Mouse (Mus musculus) MEL (cell line): ENCODE results near the gene Olfr279. TPM values are rescaled to one million over a fixed set of nuclear protein-coding genes. Genes with fewer than 3 reads are reported as not detected.
A peak's percentile ranks its signal among the peaks of the same experiment; 100 is the strongest.
"Not testable (repeated sequence)": the region's sequence is repeated elsewhere in the genome, so short reads cannot be mapped to it uniquely, and the experiment has no call there.

Source experiments
- DNase-seq: peaks from one replicate; pipeline ENCODE4 v3.0.0; 2011; ENCODE audit warnings: low read depth, low spot score
- H3K27ac ChIP-seq: 2 replicates; pipeline ENCODE4 v1.5.1; 2012; ENCODE audit warnings: low read depth, mild to moderate bottlenecking, control low read depth, low read length, moderate library complexity; ENCODE audit not compliant: control insufficient read depth
- H3K27me3 ChIP-seq, 2 experiments: fragments of 150-350 bp in 1 of 2; sonication (generic) in 1 of 2; 2 replicates each; pipeline ENCODE4 v1.6.1; 2012; ENCODE audit warnings: low read length in 2 of 2, mild to moderate bottlenecking in 2 of 2, improper control_type of control experiment in 1 of 2, moderate library complexity in 1 of 2; ENCODE audit not compliant: insufficient read depth in 2 of 2, control insufficient read depth in 1 of 2
- H3K36me3 ChIP-seq, 2 experiments: 2 replicates each; pipeline ENCODE4 v1.6.1; 2012 to 2014; ENCODE audit warnings: low read length in 2 of 2, improper control_type of control experiment in 1 of 2, inconsistent platforms in 1 of 2, mild to moderate bottlenecking in 1 of 2; ENCODE audit not compliant: insufficient read depth in 2 of 2, control insufficient read depth in 1 of 2
- H3K4me1 ChIP-seq, 2 experiments: fragments of 150-350 bp in 1 of 2; sonication (generic) in 1 of 2; 2 replicates each; pipeline ENCODE4 v1.6.1; 2012; ENCODE audit warnings: low read length in 2 of 2, improper control_type of control experiment in 1 of 2, mild to moderate bottlenecking in 1 of 2; ENCODE audit not compliant: insufficient read depth in 2 of 2, control insufficient read depth in 1 of 2
- H3K4me3 ChIP-seq, 2 experiments: fragments of 150-350 bp in 1 of 2; sonication (generic) in 1 of 2; 2 replicates each; pipeline ENCODE4 v1.5.1; 2012; ENCODE audit warnings: low read depth in 2 of 2, low read length in 2 of 2, mild to moderate bottlenecking in 2 of 2, moderate library complexity in 2 of 2, control low read depth in 1 of 2, improper control_type of control experiment in 1 of 2; ENCODE audit not compliant: control insufficient read depth in 1 of 2, insufficient read depth in 1 of 2
- H3K79me2 ChIP-seq: 2 replicates; pipeline ENCODE4 v1.6.1; 2012; ENCODE audit warnings: mild to moderate bottlenecking, low read length, moderate library complexity; ENCODE audit not compliant: control insufficient read depth, poor library complexity, insufficient read depth
- H3K9ac ChIP-seq: 2 replicates; pipeline ENCODE4 v1.6.1; 2012; ENCODE audit warnings: low read depth, mild to moderate bottlenecking, control low read depth, low read length, moderate library complexity; ENCODE audit not compliant: control insufficient read depth, poor library complexity, severe bottlenecking
- H3K9me3 ChIP-seq: fragments of 150-350 bp; sonication (generic); replicated peaks from 2 replicates; pipeline ENCODE4 v1.6.1; 2012; ENCODE audit warnings: mild to moderate bottlenecking, low read length, improper control_type of control experiment, moderate library complexity; ENCODE audit not compliant: insufficient read depth
- BHLHE40 ChIP-seq: IDR thresholded peaks from 2 replicates; pipeline ENCODE4 v1.6.1; 2012; ENCODE audit warnings: low read depth, mild to moderate bottlenecking, inconsistent platforms, low read length, improper control_type of control experiment, borderline replicate concordance
- CHD2 ChIP-seq: IDR thresholded peaks from 2 replicates; pipeline ENCODE4 v1.6.1; 2011; ENCODE audit warnings: low read length, improper control_type of control experiment
- E2F4 ChIP-seq: IDR thresholded peaks from 2 replicates; pipeline ENCODE4 v1.6.1; 2011; ENCODE audit warnings: low read depth, low read length, improper control_type of control experiment, borderline replicate concordance
- ELF1 ChIP-seq: IDR thresholded peaks from 2 replicates; pipeline ENCODE4 v1.6.1; 2014; ENCODE audit warnings: low read depth, mild to moderate bottlenecking, inconsistent platforms, low read length, improper control_type of control experiment, moderate library complexity
- EP300 ChIP-seq, 2 experiments: IDR thresholded peaks; 2 replicates each; pipeline ENCODE4 v1.6.1; 2011; ENCODE audit warnings: improper control_type of control experiment in 2 of 2, low read length in 2 of 2, low read depth in 1 of 2, mild to moderate bottlenecking in 1 of 2
- ETS1 ChIP-seq: IDR thresholded peaks from 2 replicates; pipeline ENCODE4 v1.6.1; 2012; ENCODE audit warnings: low read depth, mild to moderate bottlenecking, inconsistent platforms, low read length, improper control_type of control experiment, moderate library complexity
- GATA1 ChIP-seq: IDR thresholded peaks from 2 replicates; pipeline ENCODE4 v1.6.1; 2011; ENCODE audit warnings: low read depth, low read length, improper control_type of control experiment
- HCFC1 ChIP-seq: IDR thresholded peaks from 2 replicates; pipeline ENCODE4 v1.6.1; 2012; ENCODE audit warnings: low read depth, mild to moderate bottlenecking, inconsistent platforms, low read length, improper control_type of control experiment, moderate library complexity
- JUND ChIP-seq: IDR thresholded peaks from 2 replicates; pipeline ENCODE4 v1.6.1; 2011; ENCODE audit warnings: low read depth, mild to moderate bottlenecking, improper control_type of control experiment, low read length
- MAX ChIP-seq: IDR thresholded peaks from 2 replicates; pipeline ENCODE4 v1.6.1; 2011; ENCODE audit warnings: low read length, improper control_type of control experiment
- MAZ ChIP-seq: IDR thresholded peaks from 2 replicates; pipeline ENCODE4 v1.6.1; 2012; ENCODE audit warnings: low read depth, mild to moderate bottlenecking, inconsistent platforms, low read length, improper control_type of control experiment
- MEF2A ChIP-seq: IDR thresholded peaks from 2 replicates; pipeline ENCODE4 v1.6.1; 2014; ENCODE audit warnings: low read depth, mild to moderate bottlenecking, inconsistent platforms, low read length, improper control_type of control experiment; ENCODE audit not compliant: poor library complexity, insufficient replicate concordance, severe bottlenecking; ENCODE audit errors: extremely low read depth
- MYB ChIP-seq: IDR thresholded peaks from 2 replicates; pipeline ENCODE4 v1.6.1; 2011; ENCODE audit warnings: mild to moderate bottlenecking, low read depth, low read length, improper control_type of control experiment
- MYC ChIP-seq: IDR thresholded peaks from 2 replicates; pipeline ENCODE4 v1.6.1; 2011; ENCODE audit warnings: low read depth, mild to moderate bottlenecking, low read length, improper control_type of control experiment, moderate library complexity
- NELFE ChIP-seq: IDR thresholded peaks from 2 replicates; pipeline ENCODE4 v1.6.1; 2011; ENCODE audit warnings: low read depth, low read length, improper control_type of control experiment
- NRF1 ChIP-seq: IDR thresholded peaks from 2 replicates; pipeline ENCODE4 v1.6.1; 2014; ENCODE audit warnings: low read depth, mild to moderate bottlenecking, inconsistent platforms, low read length, improper control_type of control experiment, moderate library complexity; ENCODE audit not compliant: poor library complexity, insufficient read depth, severe bottlenecking
- POLR2A ChIP-seq, 2 experiments: IDR thresholded peaks; 2 replicates each; pipeline ENCODE4 v1.6.1; 2011 to 2012; ENCODE audit warnings: low read length in 2 of 2, mild to moderate bottlenecking in 2 of 2, control low read depth in 1 of 2, improper control_type of control experiment in 1 of 2, low read depth in 1 of 2, moderate library complexity in 1 of 2; ENCODE audit not compliant: control insufficient read depth in 1 of 2, insufficient read depth in 1 of 2, poor library complexity in 1 of 2
- POLR2AphosphoS5 ChIP-seq: IDR thresholded peaks from 2 replicates; pipeline ENCODE4 v1.6.1; 2012; ENCODE audit warnings: low read depth, borderline replicate concordance, mild to moderate bottlenecking, inconsistent platforms, low read length, moderate library complexity, mixed read lengths
- RCOR1 ChIP-seq: IDR thresholded peaks from 2 replicates; pipeline ENCODE4 v1.6.1; 2012; ENCODE audit warnings: low read depth, mild to moderate bottlenecking, inconsistent platforms, low read length, improper control_type of control experiment
- SIN3A ChIP-seq: IDR thresholded peaks from 2 replicates; pipeline ENCODE4 v1.6.1; 2012; ENCODE audit warnings: low read length, improper control_type of control experiment, inconsistent platforms
- SMC3 ChIP-seq: IDR thresholded peaks from 2 replicates; pipeline ENCODE4 v1.6.1; 2011; ENCODE audit warnings: low read depth, low read length, improper control_type of control experiment
- TBP ChIP-seq: IDR thresholded peaks from 2 replicates; pipeline ENCODE4 v1.8.0; 2011; ENCODE audit warnings: low read depth, low read length, improper control_type of control experiment
- TCF12 ChIP-seq: IDR thresholded peaks from 2 replicates; pipeline ENCODE4 v1.6.1; 2014; ENCODE audit warnings: low read depth, mild to moderate bottlenecking, inconsistent platforms, low read length, improper control_type of control experiment, moderate library complexity
- UBTF ChIP-seq: IDR thresholded peaks from 2 replicates; pipeline ENCODE4 v1.6.1; 2012; ENCODE audit warnings: low read depth, mild to moderate bottlenecking, inconsistent platforms, low read length, improper control_type of control experiment, moderate library complexity, borderline replicate concordance; ENCODE audit not compliant: insufficient read depth
- USF1 ChIP-seq: IDR thresholded peaks from 2 replicates; pipeline ENCODE4 v1.6.1; 2014; ENCODE audit warnings: low read depth, mild to moderate bottlenecking, inconsistent platforms, low read length, improper control_type of control experiment, moderate library complexity
- ZC3H11A ChIP-seq: IDR thresholded peaks from 2 replicates; pipeline ENCODE4 v1.6.1; 2012; ENCODE audit warnings: low read depth, mild to moderate bottlenecking, inconsistent platforms, low read length, improper control_type of control experiment
- ZKSCAN1 ChIP-seq: IDR thresholded peaks from 2 replicates; pipeline ENCODE4 v1.6.1; 2012; ENCODE audit warnings: low read depth, mild to moderate bottlenecking, inconsistent platforms, low read length, improper control_type of control experiment, moderate library complexity
- polyA plus RNA-seq, 2 experiments: library from polyadenylated mRNA; stranded (reverse) in 1 of 2; unstranded in 1 of 2; fragments of >175 nt in 1 of 2; fragments of >200 nt in 1 of 2; gene quantifications; 2 replicates each; pipeline versions ENCODE4 v1.2.1 to v1.2.4; 2012; ENCODE audit warnings: low replicate concordance in 2 of 2, low read depth in 1 of 2; ENCODE audit not compliant: insufficient read length in 2 of 2, insufficient read depth in 1 of 2, missing spikeins in 1 of 2
- total RNA-seq: library from RNA; depleted of rRNA; stranded (reverse); fragments of 300-350 nt; gene quantifications from 2 replicates; pipeline ENCODE4 v1.2.3, GENCODE M21; 2012

Gene Olfr279
- total and polyA plus RNA-seq, 3 experiments = under 0.01 to 81.4 (median 0.03) TPM

GRCm38 (mm10) chr15:98514845-98515244 lies 22.6 kb downstream of the Olfr279 start:
- not testable (repeated sequence) for H3K9ac ChIP-seq, H3K27me3 ChIP-seq, H3K4me3 ChIP-seq
- TF ChIP-seq SIN3A (peak; percentile 61), ETS1 (peak; percentile 65), UBTF (0 out of 2 replicates have a peak, but pooled peaks have one; percentile 67), EP300 (IDR thresholded peaks at IDR 0.05; ENCODE audit: low read depth in 1 of 2, low read length in 2 of 2) (peak in 1 of 2 experiments; percentile 31; a peak in 1 of 4 replicates), GATA1 (peak; percentile 39; the same call in 1 of the 2 replicates), TBP (peak; percentile 93)
- TF ChIP-seq, all 39 proteins: peak for 6; not testable (repeated sequence) for 33
- Histone ChIP-seq H3K36me3 (peaks cover 5 to 15% of the 10 kb centered on the region in 2 experiments), H3K4me1 (peaks cover 12 to 30% of the 10 kb centered on the region in 2 experiments)
- not testable (repeated sequence) for H3K27ac ChIP-seq, H3K79me2 ChIP-seq, H3K9me3 ChIP-seq
- peak; percentile 76 for DNase-seq

- peaks cover 2% of the 10 kb centered on the region; the same call in 1 of the 2 replicates for H3K79me2 ChIP-seq
- H3K4me1 ChIP-seq = peaks cover 10 to 27% of the 10 kb centered on the region in 2 experiments
- peaks cover 14 to 17% of the 10 kb centered on the region in 2 experiments for H3K36me3 ChIP-seq
- no peak overlapping the region for H3K27ac ChIP-seq
- H3K4me3 ChIP-seq = no peak overlapping the region
- no peaks in the 10 kb centered on the region for H3K27me3 ChIP-seq
- H3K9me3 ChIP-seq = no peaks in the 10 kb centered on the region
- no peak overlapping the region for H3K9ac ChIP-seq
- DNase-seq = peak; percentile 82
- TF ChIP-seq BHLHE40 (peak; percentile 50; the same call in 1 of the 2 replicates), MAX (peak; percentile 49; the same call in 1 of the 2 replicates), ELF1 (no peak), ZC3H11A (peak; percentile 20; the same call in 1 of the 2 replicates), POLR2A (IDR thresholded peaks at IDR 0.05; ENCODE audit: control insufficient read depth in 1 of 2, insufficient read depth in 1 of 2, low read depth in 1 of 2, low read length in 2 of 2, poor library complexity in 1 of 2) (peak in 1 of 2 experiments; percentile 61; a peak in 2 of 4 replicates), UBTF (no peak), NRF1 (no peak), E2F4 (no peak), ETS1 (no peak), TCF12 (peak; percentile 11; the same call in 1 of the 2 replicates), MEF2A (no peak), MAZ (no peak), NELFE (no peak), MYC (peak; percentile 53; the same call in 1 of the 2 replicates), TBP (no peak), SMC3 (peak; percentile 59), SIN3A (no peak), GATA1 (no peak), HCFC1 (no peak), POLR2AphosphoS5 (no peak), ZKSCAN1 (no peak), RCOR1 (0 out of 2 replicates have a peak, but pooled peaks have one; percentile 9), EP300 (IDR thresholded peaks at IDR 0.05; ENCODE audit: low read depth in 1 of 2, low read length in 2 of 2) (peak in 1 of 2 experiments; percentile 43; a peak in 1 of 4 replicates), MYB (peak; percentile 25; the same call in 1 of the 2 replicates), CHD2 (no peak), USF1 (peak; percentile 64; the same call in 1 of the 2 replicates), JUND (no peak)
These were observed 25.5 kb downstream of the Olfr279 start for GRCm38 (mm10) chr15:98517380-98518355.
